Comparison of ENCODE assay signal across 8 mouse cellular contexts in the genomic region with DNA sequence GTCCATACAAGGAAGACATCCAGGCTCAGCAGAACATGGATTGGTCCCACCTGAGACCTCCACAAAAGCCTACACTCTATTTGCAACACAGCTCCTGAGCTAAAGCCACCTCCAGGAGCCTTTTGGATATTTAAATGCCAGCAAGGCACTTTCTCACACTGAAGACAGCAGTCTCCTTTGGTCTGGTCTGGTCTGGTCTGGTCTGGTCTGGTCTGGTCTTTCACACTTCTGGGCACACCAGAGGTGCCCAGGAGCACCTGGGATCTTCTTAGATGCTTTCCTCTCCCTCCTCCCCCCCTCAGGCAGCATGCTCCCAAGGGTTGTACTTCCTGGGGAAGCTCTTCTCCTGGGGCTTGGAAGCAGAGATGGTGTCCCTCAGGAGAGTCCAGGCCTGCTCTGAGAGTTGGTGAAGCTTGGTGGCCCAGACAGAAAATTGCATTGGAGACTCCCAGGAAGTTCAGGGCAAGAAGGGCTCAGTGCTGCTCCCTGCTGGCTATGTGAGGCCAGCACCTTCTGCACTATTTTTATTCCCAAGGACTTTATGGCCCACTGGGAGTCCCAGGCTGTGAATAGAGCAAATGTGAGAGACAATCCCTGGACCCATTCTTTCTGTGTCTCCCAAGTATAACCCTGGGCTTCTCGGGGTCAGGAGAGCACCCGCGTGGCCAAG. TPM values are rescaled to one million over a fixed set of nuclear protein-coding genes. Genes with fewer than 3 reads are reported as not detected.
DNase-seq lines count a peak whose midpoint lies in the region; ATAC-seq and TF ChIP-seq lines count a peak whose summit lies in the region.

No protein-coding gene starts in this region.

- peak; percentile 28 for DNase-seq in heart, adult 8-10 months (ENCODE audit: low spot score)
- no peak for DNase-seq in spleen, adult 2 months (ENCODE audit: low read depth in 1 of 2, low spot score in 2 of 2)
- no peak for DNase-seq in spleen, adult 12 weeks (ENCODE audit: low spot score)
- DNase-seq in cerebellum, postnatal 36 days = peak; percentile 69
- peak; percentile 78 for DNase-seq in kidney, postnatal 0 days (ENCODE audit: low spot score)
- peak; percentile 15 for DNase-seq in naive thymus-derived CD4-positive, alpha-beta T cell, adult 2 months (ENCODE audit: low read depth)
- no peak for DNase-seq in frontal cortex, postnatal 36 days (ENCODE audit: low spot score in 2 of 2)

- TF ChIP-seq POLR2A in spleen, adult 2 months (IDR thresholded peaks at IDR 0.05; ENCODE audit: low read depth, low read length) = no peak

- no peak overlapping the region for H3K4me2 ChIP-seq in heart, embryonic 12.5 days
- H3K4me2 ChIP-seq in kidney, postnatal 0 days (ENCODE audit: low read length) = no peak overlapping the region

- H3K9me3 ChIP-seq in heart, embryonic 12.5 days (replicated peaks) = no peaks in the 10 kb centered on the region
- no peaks in the 10 kb centered on the region for H3K9me3 ChIP-seq in kidney, postnatal 0 days (replicated peaks; ENCODE audit: low read length)

- H3K4me3 ChIP-seq in heart, embryonic 12.5 days = no peak overlapping the region
- no peak overlapping the region for H3K4me3 ChIP-seq in spleen, adult 2 months (ENCODE audit: extremely low read depth, insufficient read depth, insufficient read length)
- H3K4me3 ChIP-seq in kidney, postnatal 0 days (replicated peaks; ENCODE audit: low read depth, low read length) = no peak overlapping the region

- TF ChIP-seq CTCF in spleen, adult 2 months (IDR thresholded peaks at IDR 0.05; ENCODE audit: extremely low read depth, insufficient read depth, insufficient read length, insufficient replicate concordance) = peak; percentile 44; the same call in 1 of the 2 replicates
- peak; percentile 87 for TF ChIP-seq CTCF in kidney, postnatal 0 days (IDR thresholded peaks at IDR 0.05; ENCODE audit: low read depth)

- ATAC-seq in heart, embryonic 12.5 days (ENCODE audit: insufficient number of reproducible peaks, low FRiP score) = no peak
- peak; percentile 16; the same call in 1 of the 2 replicates for ATAC-seq in kidney, postnatal 0 days (replicated peaks; ENCODE audit: low FRiP score, low read depth)

- no peak overlapping the region for H3K9ac ChIP-seq in heart, embryonic 12.5 days
- H3K9ac ChIP-seq in kidney, postnatal 0 days (ENCODE audit: low read depth, low read length) = no peak overlapping the region

- no peaks in the 10 kb centered on the region for H3K36me3 ChIP-seq in heart, embryonic 12.5 days
- H3K36me3 ChIP-seq in spleen, adult 2 months (ENCODE audit: control insufficient read depth, insufficient read depth, low read length) = no peaks in the 10 kb centered on the region
- H3K36me3 ChIP-seq in kidney, postnatal 0 days (ENCODE audit: insufficient read depth, low read length) = no peaks in the 10 kb centered on the region

- 62% methylated on average over 3 of the region's 3 CpGs for WGBS in heart, embryonic 12.5 days
- 68% methylated on average over 3 of the region's 3 CpGs for WGBS in spleen, adult 2 months
- 52% methylated on average over 3 of the region's 3 CpGs for WGBS in kidney, postnatal 0 days

- no peaks in the 10 kb centered on the region for H3K27me3 ChIP-seq in heart, embryonic 12.5 days (replicated peaks)
- no peaks in the 10 kb centered on the region for H3K27me3 ChIP-seq in spleen, adult 2 months (ENCODE audit: control insufficient read depth, insufficient read depth, low read length)
- H3K27me3 ChIP-seq in kidney, postnatal 0 days (ENCODE audit: insufficient read depth, low read length) = no peaks in the 10 kb centered on the region

- H3K4me1 ChIP-seq in heart, embryonic 12.5 days (replicated peaks) = peaks cover 18% of the 10 kb centered on the region
- no peaks in the 10 kb centered on the region for H3K4me1 ChIP-seq in spleen, adult 2 months (ENCODE audit: control insufficient read depth, insufficient read depth, insufficient read length)
- no peaks in the 10 kb centered on the region for H3K4me1 ChIP-seq in kidney, postnatal 0 days (replicated peaks; ENCODE audit: insufficient read depth, low read length)

- no peak overlapping the region for H3K27ac ChIP-seq in heart, embryonic 12.5 days (ENCODE audit: poor library complexity, severe bottlenecking)
- H3K27ac ChIP-seq in spleen, adult 2 months (ENCODE audit: insufficient read depth, low read length) = no peak overlapping the region
- no peak overlapping the region for H3K27ac ChIP-seq in kidney, postnatal 0 days

RNA-seq across cellular contexts. Expression of a gene that starts 8.6 kb away (rescaled TPM):
- total RNA-seq in heart, adult 8-10 months (2022) = under 1 TPM in 1 of 4 experiments, not detected in 3; 0.28 TPM
- polyA plus RNA-seq in heart, embryonic 12.5 days (2016; fragmentation: Nextera tagmentation; extraction: Ambion mirVana) = 0.39 and 0.54 TPM in 2 replicates
- not detected in 2 replicates for polyA plus RNA-seq in spleen, adult 2 months (2012; rRNA removed)
- polyA plus RNA-seq in kidney, postnatal 0 days (2015; fragmentation: Nextera tagmentation; extraction: Ambion mirVana) = 0.13 TPM in 1 of 2 replicates, not detected in the other

RNA-seq across cellular contexts. Expression of a gene that starts 19.9 kb away (rescaled TPM):
- 1 to 10 TPM in 1 of 4 experiments, under 1 TPM in 3; 0.38 to 2.7 (median 0.51) TPM for total RNA-seq in heart, adult 8-10 months (2022)
- polyA plus RNA-seq in heart, embryonic 12.5 days (2016; fragmentation: Nextera tagmentation; extraction: Ambion mirVana) = 1.2 and 1.3 TPM in 2 replicates
- 3.3 and 7.5 TPM in 2 replicates for polyA plus RNA-seq in spleen, adult 2 months (2012; rRNA removed)
- 2.1 and 2.4 TPM in 2 replicates for polyA plus RNA-seq in kidney, postnatal 0 days (2015; fragmentation: Nextera tagmentation; extraction: Ambion mirVana)

RNA-seq across cellular contexts. Expression of a gene that starts 33.3 kb away (rescaled TPM):
- total RNA-seq in heart, adult 8-10 months (2022) = 10 to 100 TPM in 3 of 4 experiments, 1 to 10 TPM in 1; 8.6 to 14.1 (median 12.7) TPM
- polyA plus RNA-seq in heart, embryonic 12.5 days (2016; fragmentation: Nextera tagmentation; extraction: Ambion mirVana) = 7.3 and 9.3 TPM in 2 replicates
- 0.28 and 0.42 TPM in 2 replicates for polyA plus RNA-seq in spleen, adult 2 months (2012; rRNA removed)
- polyA plus RNA-seq in kidney, postnatal 0 days (2015; fragmentation: Nextera tagmentation; extraction: Ambion mirVana) = 11.7 and 13.7 TPM in 2 replicates

Comparison
In these comparisons a context has a peak if more than half of its experiments do, and no peak if none do; other contexts are left out.
1. DNase-seq: peak in heart, adult 8-10 months (single experiment), cerebellum, postnatal 36 days (2 of 2), kidney, postnatal 0 days (single experiment) and naive thymus-derived CD4-positive, alpha-beta T cell, adult 2 months (single experiment); none in spleen, adult 2 months (0 of 2), spleen, adult 12 weeks (single experiment) and frontal cortex, postnatal 36 days (0 of 2).